15 mouse cellular contexts compared by ENCODE assay signal in genomic region chr9:94839204-94839603, GRCm38 (mm10).
DNase-seq lines count a peak whose midpoint lies in the region; ATAC-seq and TF ChIP-seq lines count a peak whose summit lies in the region.
"Had no signal": no experiment of that assay in that cellular context is flagged by ENCODE, and none has a peak within 500 bp of the region (broad histone marks: within the 10 kb centered on the region; RNA-seq: fewer than 3 reads in every experiment).

No protein-coding gene starts in this region.

- H3K9me3 ChIP-seq in forebrain, embryonic 15.5 days, result no peaks in the 10 kb centered on the region
- H3K9me3 ChIP-seq in neural tube, embryonic 15.5 days (replicated peaks), result no peaks in the 10 kb centered on the region
- no peaks in the 10 kb centered on the region for H3K9me3 ChIP-seq in heart, embryonic 11.5 days (replicated peaks; ENCODE audit: control insufficient read depth, low read length)

- H3K27me3 ChIP-seq in forebrain, embryonic 15.5 days, result no peaks in the 10 kb centered on the region
- H3K27me3 ChIP-seq in neural tube, embryonic 15.5 days (replicated peaks), result no peaks in the 10 kb centered on the region
- H3K27me3 ChIP-seq in kidney, adult 2 months (replicated peaks; ENCODE audit: control insufficient read depth, insufficient read depth, low read length), result no peaks in the 10 kb centered on the region; the same call in 1 of the 2 replicates
- no peaks in the 10 kb centered on the region for H3K27me3 ChIP-seq in heart, embryonic 11.5 days (ENCODE audit: control insufficient read depth, insufficient read depth, low read length)

- peak overlapping the region; percentile 8; the same call in 1 of the 2 replicates for H3K4me3 ChIP-seq in forebrain, embryonic 15.5 days
- no peak overlapping the region for H3K4me3 ChIP-seq in neural tube, embryonic 15.5 days (replicated peaks)
- H3K4me3 ChIP-seq in kidney, adult 2 months (ENCODE audit: insufficient read depth, low read depth, low read length), result no peak overlapping the region
- H3K4me3 ChIP-seq in heart, embryonic 11.5 days (ENCODE audit: low read depth, low read length), result no peak overlapping the region

- no peak for TF ChIP-seq CTCF in kidney, adult 2 months (conservative IDR thresholded peaks at IDR 0.05; ENCODE audit: insufficient read depth, insufficient read length, low read depth, low read length)

- peak overlapping the region; percentile 64 for H3K27ac ChIP-seq in forebrain, embryonic 15.5 days (replicated peaks)
- no peak overlapping the region for H3K27ac ChIP-seq in neural tube, embryonic 15.5 days (replicated peaks)
- H3K27ac ChIP-seq in kidney, adult 2 months (ENCODE audit: insufficient read depth, low read depth, low read length), result no peak overlapping the region
- no peak overlapping the region for H3K27ac ChIP-seq in heart, embryonic 11.5 days (ENCODE audit: low read depth, low read length)
- H3K27ac ChIP-seq: liver, embryonic 14.5 days had no signal

- H3K4me1 ChIP-seq in forebrain, embryonic 15.5 days, result peaks cover 37% of the 10 kb centered on the region
- peaks cover 10% of the 10 kb centered on the region for H3K4me1 ChIP-seq in neural tube, embryonic 15.5 days
- H3K4me1 ChIP-seq in kidney, adult 2 months (ENCODE audit: control insufficient read depth, insufficient read depth, low read length), result no peaks in the 10 kb centered on the region
- no peaks in the 10 kb centered on the region for H3K4me1 ChIP-seq in heart, embryonic 11.5 days (ENCODE audit: control insufficient read depth, insufficient read depth, low read length)

- ATAC-seq in forebrain, embryonic 15.5 days (replicated peaks), result peak; percentile 68
- ATAC-seq in neural tube, embryonic 15.5 days (ENCODE audit: low FRiP score), result 0 out of 2 replicates have a peak, but pooled peaks have one; percentile 28
- no peak for ATAC-seq in heart, embryonic 11.5 days (replicated peaks; ENCODE audit: insufficient number of reproducible peaks, low FRiP score, low TSS enrichment)
- ATAC-seq: intestine, embryonic 16.5 days had no signal

- 13% methylated on average over 11 of the region's 11 CpGs for WGBS in forebrain, embryonic 15.5 days
- WGBS in neural tube, embryonic 15.5 days, result 36% methylated on average over 11 of the region's 11 CpGs
- 83% methylated on average over 11 of the region's 11 CpGs for WGBS in kidney, adult 2 months
- WGBS in heart, embryonic 11.5 days (ENCODE audit: insufficient replicate concordance), result 86% methylated on average over 11 of the region's 11 CpGs

- no peaks in the 10 kb centered on the region for H3K36me3 ChIP-seq in forebrain, embryonic 15.5 days
- no peaks in the 10 kb centered on the region for H3K36me3 ChIP-seq in neural tube, embryonic 15.5 days
- no peaks in the 10 kb centered on the region for H3K36me3 ChIP-seq in kidney, adult 2 months (ENCODE audit: control insufficient read depth, insufficient read depth, low read length)
- no peaks in the 10 kb centered on the region for H3K36me3 ChIP-seq in heart, embryonic 11.5 days (ENCODE audit: control insufficient read depth, insufficient read depth, low read length)

- no peak for TF ChIP-seq POLR2A in kidney, adult 2 months (IDR thresholded peaks at IDR 0.05; ENCODE audit: low read depth, low read length)

- no peak overlapping the region for H3K9ac ChIP-seq in forebrain, embryonic 15.5 days (replicated peaks)
- no peak overlapping the region for H3K9ac ChIP-seq in neural tube, embryonic 15.5 days (replicated peaks)
- H3K9ac ChIP-seq in heart, embryonic 11.5 days (ENCODE audit: low read depth, low read length), result no peak overlapping the region
- H3K9ac ChIP-seq: liver, embryonic 14.5 days had no signal

- H3K4me2 ChIP-seq in forebrain, embryonic 15.5 days (replicated peaks), result peak overlapping the region; percentile 36
- H3K4me2 ChIP-seq in neural tube, embryonic 15.5 days, result peak overlapping the region; percentile 22; the same call in 1 of the 2 replicates
- no peak overlapping the region for H3K4me2 ChIP-seq in heart, embryonic 11.5 days

- DNase-seq in retina, postnatal 1 day, result peak; percentile 28
- no peak for DNase-seq in retina, embryonic 14.5 days (ENCODE audit: low spot score)
- DNase-seq in layer of hippocampus, adult 9-10 months (ENCODE audit: low spot score), result peak; percentile 15
- DNase-seq in kidney, adult 2 months, result no peak
- DNase-seq in thymus, adult 18-20 months, result no peak
- DNase-seq: cerebellum, adult 8-10 months; gastrocnemius, postnatal 10 days; kidney, postnatal 36 days; left cerebral cortex, postnatal 4 days; lung, postnatal 36 days had no signal

Comparison
In these comparisons a context has a peak if more than half of its experiments do, and no peak if none do; other contexts are left out.
1. DNase-seq: peak in retina, postnatal 1 day (single experiment) and layer of hippocampus, adult 9-10 months (single experiment); none in retina, embryonic 14.5 days (single experiment), kidney, adult 2 months (single experiment) and thymus, adult 18-20 months (0 of 2).